Mouse (Mus musculus) layer of hippocampus, postnatal 14 days (tissue): ENCODE measurements around the gene Lingo3. TPM values are rescaled to one million over a fixed set of nuclear protein-coding genes. Genes with fewer than 3 reads are reported as not detected.
"Not testable (repeated sequence)": the region's sequence is repeated elsewhere in the genome, so short reads cannot be mapped to it uniquely, and the experiment has no call there.

ENCODE experiments used
- DNase-seq, 2 experiments: peaks; one replicate each; pipeline ENCODE4 v3.0.0; 2021 to 2022; ENCODE audit warnings: low spot score in 2 of 2, mixed read lengths in 1 of 2
- total RNA-seq, 2 experiments: library from RNA; stranded (reverse); gene quantifications; 2 replicates each; pipeline ENCODE4 v1.2.3; 2021

The Lingo3 gene
- total RNA-seq, 2 experiments from 2014 or later, result 32.6 to 35.5 TPM

DNA sequence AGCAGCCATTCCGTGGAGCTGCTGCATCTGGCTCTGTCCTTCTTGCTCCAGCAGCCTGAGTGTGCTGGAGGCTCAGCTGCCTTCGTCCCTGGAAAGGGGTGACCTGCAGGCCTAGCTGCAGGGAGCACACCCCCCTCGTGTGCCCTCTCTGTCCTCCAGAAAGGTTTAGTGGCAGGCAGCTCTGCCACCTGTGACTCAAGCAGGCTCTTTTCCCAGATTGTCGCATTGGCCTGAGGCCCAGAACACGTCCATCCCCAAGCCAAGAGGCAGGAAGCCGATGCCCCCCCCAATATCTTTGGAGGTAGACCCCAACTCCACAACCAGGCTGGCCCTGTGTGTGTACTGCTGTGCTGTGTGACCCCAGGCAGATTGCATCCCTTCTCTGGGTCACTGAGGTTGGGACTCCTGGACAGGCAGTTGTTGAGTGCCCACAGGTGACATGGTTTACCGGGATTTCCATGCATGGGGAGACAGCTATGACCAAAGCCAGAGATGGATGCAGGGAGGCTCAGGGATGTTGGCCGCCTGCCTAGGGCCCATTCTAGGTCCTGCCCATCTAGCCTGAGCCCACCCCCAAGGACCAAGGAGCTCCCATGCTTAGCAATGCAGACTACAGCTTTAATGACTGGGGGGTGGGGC is 1.3 kb upstream of the Lingo3 start:
- no peak for DNase-seq

DNA sequence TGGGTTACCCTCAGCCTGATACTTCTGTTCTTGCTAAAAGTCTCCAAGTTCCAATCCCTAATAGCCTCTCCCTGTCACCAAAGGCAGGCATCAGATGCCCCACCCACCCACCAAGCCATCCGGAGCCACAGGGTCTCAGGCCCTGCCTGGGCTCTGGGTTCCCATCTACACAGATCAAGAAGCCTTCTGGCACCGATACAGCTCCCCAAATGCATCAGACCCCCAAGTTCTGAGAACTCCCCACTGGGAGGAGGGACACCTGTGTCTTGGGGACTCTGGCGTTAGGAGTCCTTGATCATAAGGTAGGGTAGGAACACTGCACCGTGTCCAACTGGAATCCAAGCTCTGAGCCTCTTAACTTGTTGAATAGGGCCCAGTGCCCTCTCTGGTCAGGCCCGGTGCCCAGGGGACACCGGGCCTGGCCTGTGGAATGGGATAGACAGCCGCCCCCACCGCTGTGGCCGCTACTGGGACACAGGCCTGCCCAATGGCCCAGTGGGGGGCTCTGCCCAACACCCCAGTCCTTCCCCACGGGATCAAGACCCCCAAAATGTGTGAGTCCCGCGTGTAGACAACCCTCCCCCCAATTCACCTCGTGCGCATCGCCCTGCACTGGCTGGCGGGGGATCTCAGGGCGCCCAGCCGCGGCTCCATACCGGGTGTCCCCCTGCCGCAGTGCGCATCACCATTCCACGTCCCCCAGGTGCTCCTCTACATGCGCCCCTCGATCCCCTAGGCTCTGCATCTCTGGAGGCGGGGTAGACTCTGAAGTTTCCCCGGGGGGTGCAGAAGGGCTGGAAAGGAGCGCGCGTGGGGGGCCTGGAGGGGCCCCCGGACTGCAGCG is 530 bp downstream of the Lingo3 start:
- DNase-seq, result no peak

DNA sequence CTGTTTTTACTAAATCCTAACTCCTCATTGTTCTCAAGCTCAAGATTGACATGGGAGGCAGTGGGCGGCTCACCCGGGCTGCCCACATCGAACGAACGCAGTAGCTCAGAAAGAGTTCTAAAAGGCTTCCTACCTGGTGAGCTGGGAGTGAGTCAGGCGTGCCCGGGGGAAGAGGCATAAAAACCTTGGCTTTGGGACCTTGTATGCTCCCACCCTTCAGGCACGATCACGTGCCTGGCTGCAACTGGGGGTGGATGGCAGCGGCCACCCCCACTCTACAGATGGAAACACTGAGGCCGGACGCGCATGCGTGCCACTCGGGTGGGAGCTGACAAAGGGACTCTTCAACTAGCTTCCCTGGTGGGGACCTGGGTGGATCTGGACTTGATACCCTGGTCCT is 1.5 kb downstream of the Lingo3 start:
- no peak for DNase-seq

DNA sequence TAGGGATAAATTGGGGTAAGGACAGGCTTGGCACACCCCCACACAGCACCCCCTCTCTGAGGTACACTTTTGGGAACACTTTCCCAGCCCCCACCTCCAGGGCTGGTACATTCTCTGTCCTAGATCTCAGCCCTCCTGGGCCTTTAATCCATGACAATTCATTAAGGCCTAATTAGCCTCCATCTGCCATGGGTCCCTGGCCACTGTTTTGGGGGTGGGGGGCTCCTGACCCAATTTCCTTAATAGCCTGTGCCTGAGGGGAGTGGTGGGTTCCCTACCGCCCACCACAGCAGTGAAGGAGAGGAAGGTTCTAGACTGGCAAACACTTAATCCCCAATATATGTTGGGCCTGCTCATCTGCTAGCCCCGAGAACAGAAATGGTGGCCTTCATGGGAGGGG is 2.2 kb downstream of the Lingo3 start:
- DNase-seq, result no peak

DNA sequence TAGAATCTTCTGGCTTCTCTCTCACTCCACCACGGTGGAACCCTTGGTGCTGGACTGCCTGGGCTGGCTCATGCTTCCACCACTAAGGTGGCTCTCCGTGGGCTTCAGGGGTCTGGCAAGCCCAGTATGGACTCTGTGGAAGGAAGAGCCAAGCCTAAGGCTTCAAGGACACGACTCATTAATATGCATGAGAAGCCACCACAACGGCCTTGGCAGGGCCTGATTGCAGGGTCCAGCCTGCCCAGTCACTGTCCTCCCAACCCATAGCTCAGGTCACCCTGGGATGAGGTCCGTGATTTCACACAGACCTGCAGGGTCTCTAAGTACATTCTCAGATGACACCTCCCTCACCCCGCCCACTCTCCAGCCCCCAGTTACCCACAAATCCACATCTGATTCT is 4.0 kb downstream of the Lingo3 start:
- DNase-seq, result no peak

DNA sequence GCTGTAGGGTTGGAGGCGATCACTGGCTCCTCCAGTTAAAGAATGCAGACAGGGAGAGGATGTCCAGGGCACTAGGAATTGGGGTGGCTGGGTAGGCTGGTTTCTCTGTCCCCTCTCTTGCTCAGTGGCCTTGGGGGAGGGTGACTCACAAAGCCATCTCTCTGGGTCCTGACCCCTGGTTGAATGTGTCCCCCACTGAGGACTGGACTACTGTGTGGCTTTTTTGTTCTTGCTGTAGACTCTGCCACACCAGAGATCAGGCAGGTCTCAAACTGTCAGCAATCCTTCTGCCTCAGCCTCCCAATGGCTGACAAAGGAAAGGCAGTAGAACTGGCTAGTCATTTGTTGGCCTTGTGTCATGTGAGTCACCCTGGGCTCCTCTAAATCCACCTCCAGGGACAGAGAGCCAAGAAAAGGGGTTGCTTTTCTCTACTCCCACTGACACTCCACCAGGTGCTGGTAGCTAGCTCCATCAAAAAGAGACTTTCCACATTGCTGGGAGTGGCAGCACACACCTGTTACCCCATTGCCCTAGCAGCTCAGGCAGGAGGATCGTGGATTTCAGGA is 5.4 kb downstream of the Lingo3 start:
- DNase-seq, result no peak

DNA sequence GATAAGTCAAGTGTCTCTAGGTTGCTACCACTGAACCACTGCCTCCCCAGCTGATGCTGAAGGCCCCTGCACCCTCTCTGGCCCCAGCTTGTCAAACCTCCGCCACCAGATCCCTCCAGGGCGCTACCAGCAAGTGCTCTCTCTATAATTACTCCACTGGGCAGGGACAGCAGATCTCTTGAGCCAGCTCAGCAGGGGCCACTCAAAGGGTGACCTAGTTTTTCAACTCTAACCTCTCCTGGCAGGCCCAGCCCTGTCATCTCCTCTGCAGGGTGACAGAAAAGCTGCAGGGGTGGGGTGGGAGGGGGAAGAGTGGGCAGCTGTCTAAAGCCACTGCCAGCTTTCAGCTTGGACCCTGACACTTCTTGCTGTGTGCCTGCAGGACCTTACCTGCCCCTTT is 6.0 kb downstream of the Lingo3 start:
- DNase-seq, result no peak

DNA sequence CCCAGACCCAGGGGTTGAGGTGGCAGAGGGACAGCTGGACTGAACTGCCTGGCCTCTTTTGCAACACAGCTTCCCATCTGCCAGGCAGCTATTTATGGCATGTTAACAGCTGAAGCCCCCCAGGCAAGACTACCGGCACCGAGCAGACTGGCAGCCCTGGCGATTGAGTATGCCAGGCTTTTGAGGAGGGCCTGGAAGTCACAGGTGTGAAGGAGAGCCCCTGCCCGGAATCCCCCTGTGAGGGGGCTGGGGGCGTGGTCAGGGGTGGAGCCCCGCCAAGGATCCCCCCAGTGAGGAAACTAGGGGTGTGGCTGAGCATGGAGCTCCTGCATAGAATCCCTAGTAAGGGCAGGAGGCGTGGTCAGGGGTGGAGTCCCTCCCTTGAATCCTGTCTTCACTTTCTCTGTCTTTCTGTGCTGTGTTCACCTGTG is 6.9 kb downstream of the Lingo3 start:
- DNase-seq, result no peak

DNA sequence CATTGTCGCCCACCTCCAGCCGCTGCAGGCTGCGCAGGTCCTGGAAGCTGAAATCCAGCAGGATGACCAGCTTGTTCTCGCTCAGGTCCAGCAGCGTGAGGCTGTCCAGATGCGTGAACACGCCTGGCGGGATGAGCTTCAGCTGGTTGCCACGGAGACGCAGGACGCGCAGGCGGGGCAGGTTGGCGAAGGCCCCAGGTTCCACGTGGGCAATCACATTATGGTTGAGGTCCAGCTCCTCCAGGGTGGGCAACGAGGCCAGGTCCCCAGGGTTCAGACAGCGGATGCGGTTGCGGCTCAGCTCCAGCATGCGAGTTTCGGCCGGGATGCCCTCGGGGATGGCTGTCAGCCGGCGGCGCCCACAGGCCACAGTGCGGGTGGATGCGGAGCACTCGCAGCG is 8.2 kb downstream of the Lingo3 start:
- no peak for DNase-seq

DNA sequence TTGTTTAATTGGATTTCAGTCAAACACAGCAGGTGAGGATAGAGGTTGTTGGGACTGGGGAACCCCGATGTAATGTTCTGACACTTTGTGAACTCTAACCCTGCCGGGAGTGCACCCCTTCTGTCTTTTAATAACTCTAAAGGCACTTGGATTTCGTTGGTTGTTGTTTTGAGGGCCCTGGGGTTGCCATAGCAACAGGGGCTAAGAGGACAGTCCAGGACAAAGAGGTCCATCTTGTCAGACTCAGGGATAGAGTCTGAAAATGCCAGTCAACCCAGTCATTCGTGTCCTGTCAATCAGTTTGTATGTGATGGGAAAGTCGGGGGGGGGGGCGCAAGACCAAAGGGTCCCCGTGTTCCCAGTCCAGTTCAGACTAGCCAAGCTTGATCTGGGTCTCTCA is 11.0 kb downstream of the Lingo3 start:
- DNase-seq, result no peak

DNA sequence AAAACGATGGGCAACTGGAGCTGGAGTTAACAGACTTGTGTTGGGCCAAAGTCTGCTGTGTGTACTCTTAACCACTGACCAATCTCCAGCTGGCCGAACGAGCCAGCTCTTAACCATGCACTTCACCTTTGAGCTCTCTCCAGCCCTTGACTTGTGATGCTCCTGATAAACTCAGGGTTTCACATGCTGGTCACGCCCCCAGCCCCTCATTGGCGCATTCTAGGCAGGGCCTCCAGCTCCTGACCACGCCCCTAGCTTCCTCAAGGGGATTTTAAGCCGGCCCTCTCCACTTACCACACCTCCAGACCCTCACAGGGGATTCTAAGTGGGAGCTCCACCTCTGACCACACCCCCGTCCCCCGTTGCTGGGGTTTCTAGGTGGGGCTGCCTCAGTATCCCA is 12.7 kb downstream of the Lingo3 start:
- DNase-seq, result no peak

DNA sequence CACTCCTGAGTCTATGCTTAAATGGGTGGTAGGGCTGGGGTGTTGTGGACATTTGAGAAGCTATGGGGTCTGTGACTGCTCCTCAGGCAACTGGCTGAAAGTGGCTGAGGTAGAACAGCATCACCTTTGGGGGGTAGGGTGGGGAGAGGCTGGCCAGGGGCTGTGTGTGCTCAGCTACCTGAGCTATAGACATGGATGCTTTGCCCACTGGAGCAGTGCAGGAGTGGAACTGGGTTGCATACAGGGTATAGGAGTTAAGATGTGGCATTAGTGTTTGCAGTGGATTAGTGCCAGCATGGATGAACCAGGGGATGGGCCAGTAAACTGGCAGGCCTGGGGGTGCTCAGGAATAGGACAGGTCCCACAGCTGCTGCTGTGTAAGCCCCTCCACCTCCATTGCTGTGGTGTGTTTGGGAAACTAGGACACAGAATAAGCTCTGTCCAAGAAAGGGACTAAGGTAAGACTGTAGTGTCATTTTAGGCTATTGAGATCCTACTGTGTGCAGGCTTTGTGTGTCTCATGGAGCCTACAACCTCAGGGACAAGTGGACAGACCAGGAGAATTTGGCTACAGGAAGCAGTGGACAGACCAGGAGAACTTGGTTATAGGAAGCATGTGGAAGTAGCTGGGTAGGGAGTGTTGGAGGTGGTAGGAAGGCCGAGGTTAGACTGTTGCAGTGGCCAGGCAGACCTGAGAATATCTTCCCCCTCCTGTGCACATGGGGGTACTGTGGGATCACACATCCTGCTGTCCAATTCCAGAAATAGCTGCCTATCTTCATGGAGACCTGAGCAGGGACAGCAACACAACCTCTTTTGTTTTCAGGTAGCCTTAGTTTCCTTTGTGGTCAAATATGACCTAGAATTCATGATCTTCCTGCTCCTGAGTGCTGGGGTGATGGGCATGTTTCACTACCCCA is 14.2 kb downstream of the Lingo3 start:
- no peak for DNase-seq

DNA sequence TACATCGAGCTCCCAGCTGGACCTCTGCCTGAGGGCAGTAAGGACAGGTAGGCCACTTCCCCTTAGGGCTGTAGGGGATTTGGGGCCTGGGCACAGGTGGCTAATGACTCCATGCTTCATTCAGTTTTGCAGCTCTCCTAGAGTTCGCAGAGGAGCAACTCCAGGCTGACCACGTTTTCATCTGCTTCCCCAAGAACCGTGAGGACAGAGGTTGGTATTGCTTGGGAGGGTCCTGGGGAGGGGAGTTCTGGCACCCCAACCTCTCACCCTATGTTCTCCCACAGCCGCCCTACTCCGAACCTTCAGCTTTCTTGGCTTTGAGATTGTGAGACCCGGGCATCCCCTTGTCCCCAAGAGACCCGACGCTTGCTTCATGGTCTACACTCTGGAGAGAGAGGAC is 15.3 kb downstream of the Lingo3 start:
- DNase-seq, result not testable (repeated sequence)

DNA sequence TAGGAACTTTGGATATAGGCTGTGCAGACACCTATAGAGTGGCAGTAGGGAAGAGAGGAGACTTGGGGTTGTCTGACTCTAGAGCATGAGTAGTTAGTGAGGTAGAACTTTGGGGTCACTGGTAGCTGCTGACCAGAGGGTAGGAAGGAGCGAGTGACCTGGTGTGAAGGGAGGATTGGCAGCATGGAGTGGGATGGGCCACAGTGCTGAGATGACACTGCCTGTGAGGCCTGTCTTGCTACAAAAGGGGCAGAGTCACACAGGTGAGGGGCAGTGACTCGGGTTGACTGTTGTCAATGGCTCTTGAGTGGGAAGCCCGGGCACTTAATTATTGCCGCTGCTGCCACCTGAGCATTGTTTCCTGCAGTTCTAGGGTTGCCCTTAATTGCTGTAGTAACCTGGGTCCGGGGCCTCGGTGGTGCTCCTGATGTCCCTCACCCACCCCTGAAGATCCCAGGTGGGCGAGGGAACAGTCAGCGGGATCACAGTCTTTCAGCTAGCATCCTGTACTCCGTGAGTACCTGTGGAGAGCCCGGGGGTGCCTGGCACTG is 15.9 kb downstream of the Lingo3 start:
- no peak for DNase-seq

DNA sequence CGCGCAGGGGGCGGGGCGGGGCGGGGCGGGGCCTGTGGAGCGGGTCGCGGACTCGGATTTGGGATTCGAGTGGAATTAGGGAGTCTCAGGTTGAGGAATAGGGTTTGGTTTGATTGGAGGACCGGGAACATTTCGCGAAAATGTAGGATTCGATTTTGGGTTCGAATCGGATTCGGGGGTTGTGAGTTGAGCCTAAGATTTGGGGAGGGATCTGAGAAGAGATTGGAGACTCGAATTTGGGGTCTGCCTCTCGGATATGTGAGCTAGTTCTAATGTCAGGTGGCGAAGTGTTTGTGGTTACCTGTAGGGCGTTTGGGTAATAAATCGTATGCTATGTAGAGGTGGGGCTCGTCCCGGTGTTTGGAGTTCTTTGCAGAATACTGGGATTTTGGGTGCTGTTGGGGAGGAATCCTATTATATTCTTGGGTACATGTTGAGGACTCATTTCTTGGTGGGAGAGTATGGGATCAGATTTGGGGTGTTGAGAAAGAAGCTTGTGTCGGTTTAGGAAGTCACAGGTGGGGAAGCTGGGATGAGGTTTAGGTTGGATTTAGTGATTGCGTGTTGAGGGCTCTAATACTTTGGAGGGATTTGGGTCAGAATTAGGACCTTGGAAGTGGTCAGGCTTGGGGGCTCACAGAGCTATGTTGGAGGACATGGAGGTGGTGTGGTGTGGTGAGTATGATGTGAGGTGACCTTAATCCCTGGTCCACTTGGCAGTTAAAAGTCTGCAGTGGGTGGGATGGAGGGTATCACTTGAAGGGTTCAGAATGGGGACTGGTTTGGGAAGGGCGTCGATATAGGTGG is 16.6 kb downstream of the Lingo3 start:
- no peak for DNase-seq

DNA sequence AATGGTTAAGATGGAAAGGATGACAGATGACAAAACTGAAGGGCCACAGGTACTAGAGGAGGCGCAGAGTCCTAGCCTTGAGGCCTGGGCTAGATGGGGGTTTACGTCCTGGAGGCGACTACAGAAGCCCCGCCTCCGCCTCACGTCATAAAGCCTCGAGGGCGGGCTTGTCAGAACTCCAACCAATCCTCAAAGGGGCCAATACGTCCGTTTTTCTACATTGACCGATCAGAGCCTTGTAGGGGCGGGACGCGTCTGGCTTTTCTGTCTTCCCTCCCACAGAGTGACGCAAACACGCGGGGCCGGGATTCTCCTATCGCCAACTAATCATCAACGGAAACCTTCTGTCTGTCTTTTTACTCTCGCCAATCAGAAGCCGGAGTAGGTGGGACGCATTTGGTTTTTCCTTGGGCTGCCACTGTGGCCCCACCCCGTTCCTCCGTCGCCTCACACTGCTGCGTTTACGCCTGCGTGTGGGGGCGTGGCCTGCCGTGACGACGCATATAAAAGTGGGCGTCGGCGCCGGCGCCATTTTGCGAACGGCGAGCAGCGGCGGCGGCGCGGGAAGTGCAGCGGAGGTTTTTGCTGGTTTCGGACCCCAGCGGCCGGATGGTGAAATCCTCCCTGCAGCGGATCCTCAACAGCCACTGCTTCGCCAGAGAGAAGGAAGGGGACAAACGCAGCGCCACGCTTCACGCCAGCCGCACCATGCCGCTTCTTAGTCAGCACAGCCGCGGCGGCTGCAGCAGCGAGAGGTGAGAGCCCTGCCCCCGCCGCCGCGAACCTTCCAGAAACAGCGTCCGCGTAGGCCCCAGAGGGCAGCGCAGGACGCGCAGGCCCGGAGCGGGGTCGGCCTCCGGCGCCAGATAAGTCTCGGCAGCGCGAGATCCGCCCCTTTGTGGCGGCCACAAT is 17.4 kb downstream of the Lingo3 start, which contains the start of gene Oaz1:
Oaz1 (plus strand) TSS at position 506 of the 912 bp plus-strand sequence.
- DNase-seq, result peak; percentile 99 to 100

DNA sequence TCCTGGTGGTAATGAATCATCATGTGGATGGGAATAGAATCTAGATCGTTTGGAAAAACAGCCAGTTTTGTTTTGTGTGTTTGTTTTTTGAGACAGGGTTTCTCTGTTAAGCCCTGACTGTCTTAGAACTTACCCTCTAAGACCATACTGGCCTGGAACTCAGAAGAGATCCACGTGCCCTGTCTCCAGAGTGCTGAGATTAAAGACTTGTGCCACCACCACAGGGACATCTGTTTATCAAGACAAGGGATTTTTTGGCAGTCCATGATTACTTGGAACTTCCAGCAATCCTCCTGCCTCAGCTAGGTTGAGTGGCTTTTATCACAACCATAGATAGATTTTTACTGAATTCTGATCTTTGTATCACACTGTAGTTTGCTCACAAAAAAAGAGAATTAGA is 19.0 kb downstream of the Lingo3 start:
- no peak for DNase-seq

DNA sequence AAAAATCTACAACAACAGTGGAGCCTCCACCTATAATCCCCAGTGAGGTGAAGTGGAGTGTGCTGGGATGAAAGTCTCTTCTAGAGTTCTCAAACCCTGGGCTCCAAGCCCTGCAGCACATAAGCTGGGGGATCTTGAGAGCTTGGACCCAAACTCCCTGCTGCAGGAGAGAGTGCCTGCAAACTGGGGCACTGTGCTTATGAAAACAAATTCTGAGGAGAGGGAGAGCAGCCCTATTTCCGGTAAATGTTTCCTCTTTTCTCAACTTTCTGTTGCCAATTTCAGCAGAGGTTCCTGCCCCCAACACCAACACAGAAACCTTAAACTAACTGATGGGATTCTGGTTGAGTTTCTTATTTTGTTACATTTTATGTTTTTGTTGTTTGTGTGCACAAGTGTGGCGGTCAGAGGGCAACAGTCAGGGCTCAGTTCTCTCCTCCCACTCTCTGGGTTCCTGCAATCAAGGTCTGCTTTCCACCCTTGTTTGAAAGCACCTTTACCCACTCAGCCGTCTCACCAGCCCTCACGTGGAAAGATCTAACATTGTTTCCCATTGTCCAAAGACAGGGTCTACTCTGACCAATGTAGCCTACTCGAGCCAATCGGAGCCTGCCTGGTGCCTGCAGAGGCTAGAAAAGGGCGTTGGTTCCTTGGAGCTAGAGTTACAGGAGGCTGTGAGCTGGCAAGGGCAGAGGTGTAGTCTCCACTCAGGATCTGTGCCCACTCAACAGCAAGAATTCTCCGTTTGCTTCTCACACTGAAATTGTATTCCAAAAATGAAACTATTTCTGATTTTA is 19.8 kb downstream of the Lingo3 start:
- no peak for DNase-seq
